Mouse (Mus musculus) hindbrain, embryonic 15.5 days (tissue): ENCODE measurements around the gene Flot2. TPM values are rescaled to one million over a fixed set of nuclear protein-coding genes. Genes with fewer than 3 reads are reported as not detected.
A peak's percentile ranks its signal among the peaks of the same experiment; 100 is the strongest.

Source experiments
- ATAC-seq: fragments of 200-750 bp; cut with Nextera tagmentation; 2 replicates; pipeline ENCODE4 v1.8.0; 2017; ENCODE audit warnings: low read depth, moderate number of reproducible peaks, moderate TSS enrichment; ENCODE audit not compliant: low FRiP score
- H3K27ac ChIP-seq: fragments of 300-500 bp; sonication (generic); replicated peaks from 2 replicates; pipeline ENCODE4 v1.5.1; 2015; ENCODE audit warnings: mild to moderate bottlenecking, inconsistent platforms
- H3K27me3 ChIP-seq: fragments of 300-500 bp; sonication (generic); 2 replicates; pipeline ENCODE4 v1.6.1; 2015; ENCODE audit warnings: control low read depth, inconsistent platforms
- H3K36me3 ChIP-seq: fragments of 300-500 bp; sonication (generic); 2 replicates; pipeline ENCODE4 v1.6.1; 2015; ENCODE audit warnings: control low read depth, inconsistent platforms
- H3K4me1 ChIP-seq: fragments of 300-500 bp; sonication (generic); replicated peaks from 2 replicates; pipeline ENCODE4 v1.6.1; 2015; ENCODE audit warnings: control low read depth, inconsistent platforms
- H3K4me2 ChIP-seq: fragments of 300-500 bp; sonication (generic); 2 replicates; pipeline ENCODE4 v1.6.1; 2015; ENCODE audit warnings: moderate library complexity, mild to moderate bottlenecking, inconsistent platforms
- H3K4me3 ChIP-seq: fragments of 300-500 bp; sonication (generic); 2 replicates; pipeline ENCODE4 v1.5.1; 2015; ENCODE audit warnings: mild to moderate bottlenecking, inconsistent platforms
- H3K9ac ChIP-seq: fragments of 300-500 bp; sonication (generic); 2 replicates; pipeline ENCODE4 v1.6.1; 2015; ENCODE audit warnings: inconsistent platforms
- H3K9me3 ChIP-seq: fragments of 300-500 bp; sonication (generic); 2 replicates; pipeline ENCODE4 v1.6.1; 2016; ENCODE audit warnings: control low read depth, inconsistent platforms
- WGBS: fragments of 180-500 bp; shearing (Covaris S2); methylation state at CpG from one replicate; pipeline ENCODE4 v1.1.7; 2015; 5-methylcytosine and 5-hydroxymethylcytosine counted together
- microRNA counts: library from miRNA; unstranded; fragments of <30 nt; microRNA quantifications from one replicate; lab custom pipeline; 2016
- microRNA-seq: library from miRNA; unstranded; fragments of <30 nt; microRNA quantifications from one replicate; pipeline ENCODE4, GENCODE M21; 2016
- polyA plus RNA-seq: library from polyadenylated mRNA; unstranded; fragments of >200 nt; fragmentation: Nextera tagmentation; extraction: Ambion mirVana; gene quantifications from 2 replicates; pipeline ENCODE4 v1.2.1, GENCODE M21; 2015

Gene Flot2
- polyA plus RNA-seq, 1 experiment from 2014 or later, result 106 TPM

- ATAC-seq, result no peak
- no peak overlapping the region for H3K9ac ChIP-seq
- H3K36me3 ChIP-seq, result no peaks in the 10 kb centered on the region
- H3K4me3 ChIP-seq, result no peak overlapping the region
- 89% methylated on average over 5 of the region's 5 CpGs for WGBS
- H3K4me2 ChIP-seq, result no peak overlapping the region
- H3K4me1 ChIP-seq, result no peaks in the 10 kb centered on the region
- 0 out of 2 replicates have a peak, but pooled peaks cover 2% of the 10 kb centered on the region for H3K27me3 ChIP-seq
- H3K9me3 ChIP-seq, result no peaks in the 10 kb centered on the region
- no peak overlapping the region for H3K27ac ChIP-seq
Observed at GRCm38 (mm10) chr11:78087756-78088281, 50.1 kb downstream of the Flot2 start.

GRCm38 (mm10) chr11:78094137-78094503, 56.4 kb downstream of the Flot2 start:
- 51% methylated on average over 11 of the region's 11 CpGs for WGBS
- H3K4me2 ChIP-seq, result peak overlapping the region; percentile 64
- peak; percentile 44; the same call in 1 of the 2 replicates for ATAC-seq
- H3K9ac ChIP-seq, result peak overlapping the region; percentile 75
- no peaks in the 10 kb centered on the region for H3K27me3 ChIP-seq
- H3K27ac ChIP-seq, result peak overlapping the region; percentile 82
- no peaks in the 10 kb centered on the region for H3K9me3 ChIP-seq
- H3K36me3 ChIP-seq, result 0 out of 2 replicates have a peak, but pooled peaks cover 3% of the 10 kb centered on the region
- peaks cover 30% of the 10 kb centered on the region for H3K4me1 ChIP-seq
- H3K4me3 ChIP-seq, result peak overlapping the region; percentile 73

- no peaks in the 10 kb centered on the region for H3K27me3 ChIP-seq
- WGBS, result 0% methylated on average over 38 of the region's 38 CpGs
- H3K4me3 ChIP-seq, result peak within 1 kb of the TSS; percentile 73
- no peaks in the 10 kb centered on the region for H3K9me3 ChIP-seq
- peaks cover 30% of the 10 kb centered on the region for H3K4me1 ChIP-seq
- H3K27ac ChIP-seq, result peak within 1 kb of the TSS; percentile 82
- peak within 1 kb of the TSS; percentile 75 for H3K9ac ChIP-seq
- peak within 1 kb of the TSS; percentile 64 for H3K4me2 ChIP-seq
- H3K36me3 ChIP-seq, result 0 out of 2 replicates have a peak, but pooled peaks cover 3% of the 10 kb centered on the region
- ATAC-seq, result peak; percentile 94
Observed at GRCm38 (mm10) chr11:78094504-78095143, 56.9 kb downstream of the Flot2 start, which contains the start of gene Fam222b. Gene Fam222b, plus strand, starts transcription at chr11:78094660.

GRCm38 (mm10) chr11:78095144-78095516, 57.4 kb downstream of the Flot2 start:
- Histone ChIP-seq H3K4me1 (peaks cover 30% of the 10 kb centered on the region), H3K9me3 (no peaks in the 10 kb centered on the region), H3K4me3 (peak overlapping the region; percentile 73), H3K4me2 (peak overlapping the region; percentile 64), H3K27ac (peak overlapping the region; percentile 82), H3K36me3 (0 out of 2 replicates have a peak, but pooled peaks cover 3% of the 10 kb centered on the region), H3K9ac (peak overlapping the region; percentile 75), H3K27me3 (no peaks in the 10 kb centered on the region)
- no peak for ATAC-seq
- 20% methylated on average over 5 of the region's 5 CpGs for WGBS

- Histone ChIP-seq H3K9ac (peak overlapping the region; percentile 39), H3K27ac (no peak overlapping the region; the same call in 1 of the 2 replicates)
- 50% methylated on average over 3 of the region's 3 CpGs for WGBS
Observed at GRCm38 (mm10) chr11:78097077-78097476, 59.3 kb downstream of the Flot2 start.

GRCm38 (mm10) chr11:78100746-78101145, 63.0 kb downstream of the Flot2 start:
- H3K4me1 ChIP-seq, result peaks cover 22% of the 10 kb centered on the region
- H3K4me2 ChIP-seq, result no peak overlapping the region
- no peak overlapping the region for H3K9ac ChIP-seq
- H3K27me3 ChIP-seq, result no peaks in the 10 kb centered on the region
- 92% methylated on average over 11 of the region's 11 CpGs for WGBS
- no peaks in the 10 kb centered on the region for H3K9me3 ChIP-seq
- H3K4me3 ChIP-seq, result no peak overlapping the region
- no peak for ATAC-seq
- H3K36me3 ChIP-seq, result 0 out of 2 replicates have a peak, but pooled peaks cover 3% of the 10 kb centered on the region
- H3K27ac ChIP-seq, result no peak overlapping the region

More at GRCm38 (mm10) chr11:78097077-78097476, 59.3 kb downstream of the Flot2 start:
- ATAC-seq, result no peak
- Histone ChIP-seq H3K4me3 (peak overlapping the region; percentile 22), H3K4me1 (peaks cover 30% of the 10 kb centered on the region), H3K36me3 (0 out of 2 replicates have a peak, but pooled peaks cover 3% of the 10 kb centered on the region), H3K4me2 (peak overlapping the region; percentile 49), H3K27me3 (no peaks in the 10 kb centered on the region), H3K9me3 (no peaks in the 10 kb centered on the region)

GRCm38 (mm10) chr11:78102142-78102541, 64.4 kb downstream of the Flot2 start:
- H3K9me3 ChIP-seq, result no peaks in the 10 kb centered on the region
- ATAC-seq, result no peak
- H3K9ac ChIP-seq, result no peak overlapping the region
- no peak overlapping the region for H3K4me3 ChIP-seq
- H3K36me3 ChIP-seq, result 0 out of 2 replicates have a peak, but pooled peaks cover 8% of the 10 kb centered on the region
- no peak overlapping the region for H3K4me2 ChIP-seq
- H3K4me1 ChIP-seq, result peaks cover 10% of the 10 kb centered on the region
- no peaks in the 10 kb centered on the region for H3K27me3 ChIP-seq
- 91% methylated on average over 5 of the region's 5 CpGs for WGBS
- no peak overlapping the region for H3K27ac ChIP-seq

- Histone ChIP-seq H3K36me3 (peaks cover 12% of the 10 kb centered on the region), H3K4me1 (no peaks in the 10 kb centered on the region; the same call in 1 of the 2 replicates), H3K4me2 (no peak overlapping the region), H3K9me3 (no peaks in the 10 kb centered on the region), H3K4me3 (no peak overlapping the region), H3K9ac (no peak overlapping the region), H3K27ac (no peak overlapping the region), H3K27me3 (no peaks in the 10 kb centered on the region)
- ATAC-seq, result no peak
- 73% methylated on average over 5 of the region's 5 CpGs for WGBS
Observed at GRCm38 (mm10) chr11:78102958-78103747, 65.4 kb downstream of the Flot2 start.

- H3K27me3 ChIP-seq, result no peaks in the 10 kb centered on the region
- no peak overlapping the region for H3K9ac ChIP-seq
- ATAC-seq, result no peak
- peaks cover 12% of the 10 kb centered on the region for H3K36me3 ChIP-seq
- no peak overlapping the region for H3K4me3 ChIP-seq
- H3K27ac ChIP-seq, result no peak overlapping the region
- H3K9me3 ChIP-seq, result no peaks in the 10 kb centered on the region
- H3K4me2 ChIP-seq, result no peak overlapping the region
- no peaks in the 10 kb centered on the region for H3K4me1 ChIP-seq
- WGBS, result 94% methylated on average over 5 of the region's 5 CpGs
Observed at GRCm38 (mm10) chr11:78104501-78104900, 66.8 kb downstream of the Flot2 start.

MicroRNAs within 50 kb of the gene (microRNA counts, 519-probe panel; counts per million panel counts)
- 3,421 counts per million, percentile 71 among the panel's probes with 10 or more counts for microRNA mmu-miR-144 (lab: Ali Mortazavi, UCI)
- microRNA mmu-miR-451 (lab: Ali Mortazavi, UCI), result 3,050 counts per million, percentile 59 among the panel's probes with 10 or more counts

Small RNAs within 50 kb of the gene (microRNA-seq; reads per million reads assigned to microRNA genes)
- gene Mir144 (21.1 reads per million, percentile 34 among the genes with 10 or more reads in this experiment), gene Mir451a (not detected), gene Mir451b (not detected)

Other genes starting within 250 kb of the Flot2 start
- 5.1 and 5.6 TPM in 2 replicates for gene Pipox, start 143.8 kb upstream of the Flot2 start, polyA plus RNA-seq
- 123 and 151 TPM in 2 replicates for gene Sez6, start 107.1 kb upstream of the Flot2 start, polyA plus RNA-seq
- 15.1 and 19.0 TPM in 2 replicates for gene Phf12, start 55.2 kb upstream of the Flot2 start, polyA plus RNA-seq
- gene Dhrs13, start 5.7 kb upstream of the Flot2 start, polyA plus RNA-seq, result 48.6 and 55.6 TPM in 2 replicates
- 30.9 and 32.5 TPM in 2 replicates for gene Eral1, start 42.5 kb downstream of the Flot2 start, polyA plus RNA-seq
- gene Fam222b, start 56.7 kb downstream of the Flot2 start, polyA plus RNA-seq, result 24.0 and 33.3 TPM in 2 replicates
- gene Traf4, start 127.7 kb downstream of the Flot2 start, polyA plus RNA-seq, result 98.7 and 102 TPM in 2 replicates
- 7.5 and 8.5 TPM in 2 replicates for gene Nek8, start 138.7 kb downstream of the Flot2 start, polyA plus RNA-seq
- 12.8 and 13.2 TPM in 2 replicates for gene Tlcd1, start 138.8 kb downstream of the Flot2 start, polyA plus RNA-seq
- gene Rpl23a, start 145.7 kb downstream of the Flot2 start, polyA plus RNA-seq, result 743 and 824 TPM in 2 replicates
- gene Rab34, start 150.5 kb downstream of the Flot2 start, polyA plus RNA-seq, result 58.0 and 65.7 TPM in 2 replicates
- 3.1 and 3.2 TPM in 2 replicates for gene Proca1, start 155.5 kb downstream of the Flot2 start, polyA plus RNA-seq
- gene Sdf2, start 207.8 kb downstream of the Flot2 start, polyA plus RNA-seq, result 91.6 and 92.1 TPM in 2 replicates
- gene Supt6, start 208.1 kb downstream of the Flot2 start, polyA plus RNA-seq, result 24.8 and 27.4 TPM in 2 replicates
- 50.9 and 65.0 TPM in 2 replicates for gene 2610507B11Rik, start 223.8 kb downstream of the Flot2 start, polyA plus RNA-seq